Mouse (Mus musculus) right cerebral cortex, postnatal 4 days (tissue): Measurements from ENCODE around the gene Hcrt.
A peak's percentile ranks its signal among the peaks of the same experiment; 100 is the strongest.

Experiments used
- DNase-seq: peaks from one replicate; pipeline ENCODE4 v3.0.0-alpha.2; 2022

The Hcrt gene

GRCm38 (mm10) chr11:100766726-100767125 is 4.0 kb upstream of the Hcrt start:
- DNase-seq: no peak

DNA sequence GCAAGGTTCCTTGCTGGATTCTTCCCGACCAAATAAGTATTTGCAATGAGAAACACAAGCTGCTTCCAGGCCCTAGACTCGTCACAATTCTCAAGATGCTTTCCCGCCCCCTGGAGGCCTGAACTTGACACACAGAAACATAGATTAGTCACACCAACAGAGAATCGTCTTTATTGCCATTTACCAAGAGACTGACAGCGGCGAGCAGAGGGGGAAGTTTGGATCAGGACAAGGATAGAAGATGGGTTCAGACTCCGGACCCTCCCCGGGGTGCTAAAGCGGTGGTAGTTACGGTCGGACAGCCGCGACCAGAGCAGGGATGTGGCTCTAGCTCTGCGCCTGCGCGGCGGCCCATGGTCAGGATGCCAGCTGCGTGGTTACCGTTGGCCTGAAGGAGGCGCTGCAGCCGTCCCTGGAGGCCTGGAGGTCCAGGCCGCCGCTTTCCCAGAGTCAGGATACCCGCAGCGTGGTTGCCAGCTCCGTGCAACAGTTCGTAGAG is 1.1 kb downstream of the Hcrt start:
- DNase-seq: peak; percentile 89

GRCm38 (mm10) chr11:100759611-100760233 is 3.0 kb downstream of the Hcrt start, which contains the start of gene Kcnh4:
Kcnh4 (minus strand) TSS chr11:100759942.
- DNase-seq: peak; percentile 77

GRCm38 (mm10) chr11:100758707-100759610 is 3.8 kb downstream of the Hcrt start:
- DNase-seq: peak; percentile 48

DNA sequence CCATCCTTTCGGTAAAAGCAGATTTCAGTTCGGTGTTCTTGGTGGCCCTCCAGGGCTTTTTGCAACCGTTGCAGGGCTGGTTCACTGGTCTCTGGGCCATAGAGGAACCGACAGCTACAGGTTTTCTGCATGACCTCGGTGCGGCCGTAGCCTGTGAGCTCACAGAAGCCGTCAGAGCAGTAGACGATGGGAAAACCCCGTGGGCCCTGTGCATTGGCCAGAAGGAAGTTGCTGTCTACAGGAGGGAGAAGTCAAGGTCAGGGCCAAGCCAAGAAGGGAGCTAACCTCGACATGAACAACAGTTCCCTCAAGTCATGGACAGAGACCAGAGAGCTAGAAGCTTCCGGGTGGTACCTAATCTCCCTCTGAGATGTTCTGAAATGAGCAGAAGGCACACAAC is 5.2 kb downstream of the Hcrt start:
- DNase-seq: no peak

GRCm38 (mm10) chr11:100756476-100756875 is 6.3 kb downstream of the Hcrt start:
- no peak for DNase-seq

GRCm38 (mm10) chr11:100754693-100755057 is 8.1 kb downstream of the Hcrt start:
- no peak for DNase-seq

GRCm38 (mm10) chr11:100754021-100754692 is 8.6 kb downstream of the Hcrt start:
- DNase-seq: no peak

GRCm38 (mm10) chr11:100752294-100752693 is 10.4 kb downstream of the Hcrt start:
- DNase-seq: no peak

DNA sequence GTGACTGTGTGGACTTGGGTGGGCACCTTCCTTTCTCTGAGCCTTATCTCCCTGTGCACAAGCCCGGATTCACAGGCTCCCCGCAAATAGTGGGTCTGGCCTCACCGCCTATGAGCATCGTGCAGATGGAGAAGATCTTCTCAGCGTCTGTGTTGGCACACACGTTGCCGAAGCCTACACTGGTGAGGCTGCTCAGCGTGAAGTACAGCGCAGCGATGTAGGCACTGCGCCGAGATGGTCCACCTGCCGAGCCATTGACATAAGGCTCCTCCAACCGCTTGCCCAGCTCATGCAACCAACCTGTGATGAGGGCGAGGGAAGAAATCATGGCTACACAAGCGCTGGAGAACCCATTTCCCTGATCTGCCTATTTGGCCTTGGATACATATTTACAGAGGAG is 12.6 kb downstream of the Hcrt start:
- DNase-seq: no peak

- DNase-seq: no peak
Measured at GRCm38 (mm10) chr11:100749469-100749868, 13.3 kb downstream of the Hcrt start.

DNA sequence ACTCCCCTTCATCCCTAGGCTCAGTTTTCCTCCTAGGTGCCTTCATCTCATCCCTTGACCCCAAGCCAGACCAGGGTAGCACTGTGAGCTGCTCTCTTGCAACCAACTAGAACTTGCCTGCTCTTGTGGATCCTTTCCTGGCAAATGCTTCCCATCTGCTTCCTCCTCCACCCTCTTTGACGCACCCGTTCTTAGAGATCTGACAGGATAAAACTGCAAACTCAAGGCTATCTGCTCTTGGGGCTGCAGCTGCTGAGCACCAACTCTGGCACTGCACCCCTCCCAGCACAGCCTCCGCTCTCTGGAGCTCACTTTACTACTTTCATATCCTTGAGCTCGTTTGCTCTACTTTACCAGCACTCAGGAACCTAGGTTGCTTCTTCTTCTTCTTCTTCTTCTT is 14.1 kb downstream of the Hcrt start:
- no peak for DNase-seq

DNA sequence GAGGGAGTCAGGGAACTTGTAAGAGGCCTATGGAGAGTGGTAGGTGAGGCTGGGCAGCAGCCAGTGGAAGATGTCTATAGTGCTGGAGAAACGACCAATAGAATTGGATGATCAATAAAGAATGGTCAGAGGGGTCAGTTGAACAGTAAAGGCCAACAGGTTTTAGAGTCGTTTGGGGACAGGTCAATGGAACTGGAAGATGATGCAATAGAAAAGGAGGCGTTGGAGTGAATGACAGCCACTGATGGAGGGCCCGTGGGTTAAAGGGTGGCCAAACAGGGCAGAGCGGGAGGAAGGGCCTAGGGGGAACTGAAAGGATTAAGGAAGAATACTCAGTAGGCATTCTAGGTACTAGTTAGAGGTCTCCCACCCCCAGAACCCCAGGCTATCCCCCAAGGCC is 15.6 kb downstream of the Hcrt start:
- DNase-seq: no peak

- DNase-seq: no peak
Measured at GRCm38 (mm10) chr11:100746546-100746945, 16.2 kb downstream of the Hcrt start.

DNA sequence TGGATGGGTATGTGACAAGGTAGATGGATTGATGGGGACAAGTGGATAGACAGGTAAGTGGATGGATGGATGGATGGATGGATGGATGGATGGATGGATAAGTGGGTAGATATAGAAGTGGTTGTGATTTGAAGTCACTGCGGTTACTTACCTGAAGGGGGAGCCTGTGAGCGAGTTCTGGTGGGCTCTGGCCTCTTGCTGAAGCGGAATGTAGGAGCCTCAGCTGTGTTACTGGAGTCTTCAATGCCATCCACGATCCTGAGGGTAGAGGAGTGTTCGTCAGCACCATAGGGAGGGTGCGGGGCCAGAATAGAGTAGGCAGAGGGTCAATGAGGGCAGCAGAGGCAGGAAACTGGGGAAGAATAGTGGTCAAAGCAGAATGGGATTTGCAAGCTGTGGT is 17.6 kb downstream of the Hcrt start:
- peak; percentile 49 for DNase-seq

GRCm38 (mm10) chr11:100741348-100741747 is 21.4 kb downstream of the Hcrt start:
- no peak for DNase-seq

GRCm38 (mm10) chr11:100738749-100739148 is 24.0 kb downstream of the Hcrt start:
- no peak for DNase-seq

DNA sequence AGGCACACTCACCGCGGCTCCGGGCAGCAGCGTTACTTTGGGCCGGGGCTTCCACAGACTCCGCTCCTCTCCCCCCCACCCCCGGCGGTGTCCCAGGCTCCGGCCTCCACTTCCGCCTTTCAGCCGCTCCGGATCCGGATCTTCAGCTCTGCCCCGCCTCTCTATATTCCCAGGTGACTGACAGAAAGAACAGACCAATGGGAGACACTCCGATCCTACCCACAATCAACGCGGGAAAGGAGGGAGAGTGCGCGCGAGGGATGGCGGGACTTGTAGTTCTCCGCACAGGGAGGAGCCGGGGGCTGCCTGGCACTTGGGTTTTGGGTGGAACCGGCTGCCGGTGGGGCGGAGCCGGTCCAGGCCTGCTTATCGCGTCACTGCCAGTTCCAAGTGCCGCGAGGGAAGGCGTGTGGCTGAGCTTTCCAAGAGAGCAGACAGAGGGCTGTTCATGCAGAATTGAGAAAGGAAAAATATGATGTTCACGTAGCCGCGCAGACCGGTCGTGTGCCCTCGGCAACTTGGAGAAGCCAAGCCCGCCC is 24.6 kb downstream of the Hcrt start, which contains the start of gene Rab5c:
TSS of gene Rab5c (minus strand) at position 150 of the 539 bp plus-strand sequence.
- peak; percentile 96 for DNase-seq

GRCm38 (mm10) chr11:100737105-100737733 is 25.5 kb downstream of the Hcrt start:
- DNase-seq: no peak

DNA sequence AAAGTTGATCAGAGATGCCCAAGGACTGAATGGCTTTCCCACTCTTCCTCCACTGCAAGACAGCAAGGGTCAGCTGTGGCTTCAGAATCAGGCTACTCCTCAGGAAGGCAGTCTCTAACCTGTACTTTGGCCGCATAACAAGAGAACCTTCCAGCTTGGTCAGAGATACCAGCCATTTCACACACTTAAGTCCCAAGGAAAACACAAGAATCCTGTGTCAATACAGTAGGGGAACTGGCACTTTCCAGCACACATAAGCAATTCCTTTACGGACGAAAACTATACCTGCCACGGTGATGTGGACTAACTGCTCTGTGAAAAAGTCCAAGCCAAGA is 26.0 kb downstream of the Hcrt start:
- no peak for DNase-seq

- DNase-seq: no peak
Measured at GRCm38 (mm10) chr11:100735954-100736745, 26.6 kb downstream of the Hcrt start.
